Mouse (Mus musculus): ENCODE data around the gene Rab11fip4.

Rab11fip4 gene

GRCm38 (mm10) chr11:79614880-79615279, 23.9 kb downstream of the Rab11fip4 start:
- no peak for DNase-seq (ENCODE audit: low spot score)

- DNase-seq (ENCODE audit: low spot score) = no peak
These were observed 24.9 kb downstream of the Rab11fip4 start for GRCm38 (mm10) chr11:79615871-79616270.

- DNase-seq (ENCODE audit: low spot score) = no peak
These were observed 27.0 kb downstream of the Rab11fip4 start for GRCm38 (mm10) chr11:79617991-79618390.

- no peak for DNase-seq (ENCODE audit: low spot score)
These were observed 32.0 kb downstream of the Rab11fip4 start for GRCm38 (mm10) chr11:79623029-79623428.

GRCm38 (mm10) chr11:79624801-79625302, 33.8 kb downstream of the Rab11fip4 start:
- peak; percentile 7 for DNase-seq (ENCODE audit: low spot score)

GRCm38 (mm10) chr11:79628716-79629115, 37.7 kb downstream of the Rab11fip4 start:
- no peak for DNase-seq (ENCODE audit: low spot score)

- DNase-seq (ENCODE audit: low spot score) = no peak
These were observed 38.9 kb downstream of the Rab11fip4 start for GRCm38 (mm10) chr11:79629752-79630374.

- no peak for DNase-seq (ENCODE audit: low spot score)
These were observed 39.5 kb downstream of the Rab11fip4 start for GRCm38 (mm10) chr11:79630521-79630920.

- DNase-seq (ENCODE audit: low spot score) = peak; percentile 10
These were observed 42.4 kb downstream of the Rab11fip4 start for GRCm38 (mm10) chr11:79633366-79633765.

GRCm38 (mm10) chr11:79635661-79636449, 44.8 kb downstream of the Rab11fip4 start:
- DNase-seq (ENCODE audit: low spot score) = no peak

GRCm38 (mm10) chr11:79636481-79636880, 45.5 kb downstream of the Rab11fip4 start:
- DNase-seq (ENCODE audit: low spot score) = no peak

GRCm38 (mm10) chr11:79638691-79639090, 47.7 kb downstream of the Rab11fip4 start:
- no peak for DNase-seq (ENCODE audit: low spot score)

GRCm38 (mm10) chr11:79640940-79641733, 50.1 kb downstream of the Rab11fip4 start:
- no peak for DNase-seq (ENCODE audit: low spot score)

- DNase-seq (ENCODE audit: low spot score) = no peak
These were observed 52.7 kb downstream of the Rab11fip4 start for GRCm38 (mm10) chr11:79643730-79644129.

- no peak for DNase-seq (ENCODE audit: low spot score)
These were observed 53.7 kb downstream of the Rab11fip4 start for GRCm38 (mm10) chr11:79644717-79645191.

- DNase-seq (ENCODE audit: low spot score) = no peak
These were observed 55.0 kb downstream of the Rab11fip4 start for GRCm38 (mm10) chr11:79646026-79646425.

- DNase-seq (ENCODE audit: low spot score) = no peak
These were observed 55.6 kb downstream of the Rab11fip4 start for GRCm38 (mm10) chr11:79646467-79647070.

- DNase-seq (ENCODE audit: low spot score) = no peak
These were observed 56.1 kb downstream of the Rab11fip4 start for GRCm38 (mm10) chr11:79647071-79647501.

GRCm38 (mm10) chr11:79650359-79650835, 59.4 kb downstream of the Rab11fip4 start:
- no peak for DNase-seq (ENCODE audit: low spot score)

GRCm38 (mm10) chr11:79652257-79652656, 61.2 kb downstream of the Rab11fip4 start:
- no peak for DNase-seq (ENCODE audit: low spot score)

GRCm38 (mm10) chr11:79652921-79653575, 62.0 kb downstream of the Rab11fip4 start:
- no peak for DNase-seq (ENCODE audit: low spot score)

Data from c-Kit-positive CD71-positive TER-119-positive erythroid progenitor cells, embryonic 14.5 days (primary cell).